In the genomic region with DNA sequence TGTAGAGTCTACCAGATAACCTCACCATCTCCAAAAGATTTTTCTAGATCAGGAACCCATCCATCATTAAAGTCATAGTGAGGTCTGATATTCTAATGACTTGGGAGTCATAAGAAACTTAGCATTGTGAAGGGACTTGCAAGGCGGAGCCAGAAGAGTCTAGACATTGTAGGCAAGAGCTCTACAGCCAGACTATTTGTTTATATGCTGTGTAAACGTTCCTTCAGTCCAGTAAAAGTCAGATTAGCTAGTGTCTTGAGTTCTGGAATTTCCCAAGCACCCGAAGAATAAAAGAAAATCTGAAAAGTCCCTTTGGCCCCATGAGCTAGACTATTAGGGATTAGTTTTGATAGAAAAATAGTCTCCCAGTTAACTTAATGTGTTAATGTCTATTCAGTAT, we compare ENCODE assay signal across 33 mouse cellular contexts. TPM values are rescaled to one million over a fixed set of nuclear protein-coding genes. Genes with fewer than 3 reads are reported as not detected.
"Had no signal": no experiment of that assay in that cellular context is flagged by ENCODE, and none has a peak within 500 bp of the region (broad histone marks: within the 10 kb centered on the region; RNA-seq: fewer than 3 reads in every experiment).

No protein-coding gene starts in this region.

- H3K4me2 ChIP-seq: limb, embryonic 12.5 days; limb, embryonic 13.5 days; limb, embryonic 15.5 days; liver, embryonic 11.5 days; liver, embryonic 13.5 days; liver, embryonic 15.5 days; lung, embryonic 14.5 days; lung, embryonic 15.5 days; midbrain, embryonic 11.5 days; midbrain, embryonic 12.5 days; midbrain, embryonic 13.5 days; midbrain, embryonic 15.5 days; neural tube, embryonic 12.5 days; neural tube, embryonic 13.5 days had no signal

- ATAC-seq: liver, postnatal 0 days; midbrain, embryonic 13.5 days; midbrain, embryonic 15.5 days; midbrain, embryonic 16.5 days had no signal

- DNase-seq: layer of hippocampus, postnatal 36 days; left cerebral cortex, postnatal 4 days; liver; liver, embryonic 13.5 days; liver, postnatal 0 days; lung, adult 18-20 months; lung, embryonic 14.5 days; lung, postnatal 4 days; midbrain, embryonic 14.5 days had no signal

- H3K36me3 ChIP-seq: limb, embryonic 10.5 days; limb, embryonic 12.5 days; limb, embryonic 13.5 days; limb, embryonic 15.5 days; liver, embryonic 13.5 days; liver, embryonic 15.5 days; lung, embryonic 15.5 days; midbrain, embryonic 10.5 days; midbrain, embryonic 12.5 days; midbrain, embryonic 13.5 days; midbrain, embryonic 15.5 days; neural tube, embryonic 12.5 days; neural tube, embryonic 13.5 days had no signal

- H3K4me3 ChIP-seq: left cerebral cortex, adult 2 months; limb, embryonic 10.5 days; limb, embryonic 12.5 days; limb, embryonic 13.5 days; limb, embryonic 15.5 days; liver, embryonic 13.5 days; liver, embryonic 15.5 days; lung, embryonic 15.5 days; megakaryocyte, embryonic 14.5 days; midbrain, embryonic 10.5 days; midbrain, embryonic 12.5 days; midbrain, embryonic 13.5 days; midbrain, embryonic 15.5 days; myocyte; neural tube, embryonic 12.5 days; neural tube, embryonic 13.5 days had no signal

- H3K27ac ChIP-seq: left cerebral cortex, adult 2 months; limb, embryonic 10.5 days; limb, embryonic 12.5 days; limb, embryonic 13.5 days; limb, embryonic 15.5 days; liver, embryonic 13.5 days; liver, embryonic 14.5 days; liver, embryonic 15.5 days; lung, embryonic 15.5 days; macrophage; midbrain, embryonic 10.5 days; midbrain, embryonic 12.5 days; midbrain, embryonic 13.5 days; midbrain, embryonic 15.5 days; neural tube, embryonic 12.5 days had no signal

- H3K9ac ChIP-seq: limb, embryonic 12.5 days; limb, embryonic 13.5 days; limb, embryonic 15.5 days; liver, embryonic 13.5 days; liver, embryonic 14.5 days; liver, embryonic 15.5 days; liver, postnatal 0 days; lung, embryonic 14.5 days; lung, embryonic 15.5 days; midbrain, embryonic 12.5 days; midbrain, embryonic 13.5 days; midbrain, embryonic 15.5 days; neural tube, embryonic 12.5 days; neural tube, embryonic 13.5 days had no signal

- H3K9me3 ChIP-seq: limb, embryonic 10.5 days; limb, embryonic 12.5 days; limb, embryonic 13.5 days; limb, embryonic 15.5 days; liver, embryonic 13.5 days; liver, embryonic 15.5 days; lung, embryonic 15.5 days; megakaryocyte, embryonic 14.5 days; midbrain, embryonic 10.5 days; midbrain, embryonic 12.5 days; midbrain, embryonic 13.5 days; midbrain, embryonic 15.5 days; neural tube, embryonic 12.5 days; neural tube, embryonic 13.5 days had no signal

- H3K27me3 ChIP-seq: limb, embryonic 12.5 days; limb, embryonic 15.5 days; liver, embryonic 13.5 days; liver, embryonic 15.5 days; lung, embryonic 15.5 days; midbrain, embryonic 12.5 days; midbrain, embryonic 13.5 days; midbrain, embryonic 15.5 days; neural tube, embryonic 12.5 days; neural tube, embryonic 13.5 days had no signal

- H3K4me1 ChIP-seq: limb, embryonic 12.5 days; liver, embryonic 13.5 days; liver, embryonic 15.5 days; midbrain, embryonic 12.5 days; midbrain, embryonic 13.5 days; midbrain, embryonic 15.5 days; neural tube, embryonic 12.5 days had no signal

RNA-seq across cellular contexts. Expression of gene Itgb6, which starts 38.3 kb away (rescaled TPM):
- total RNA-seq: left cerebral cortex, adult 18-20 months; left cerebral cortex, adult 2 months; left cerebral cortex, postnatal 4 days; megakaryocyte, adult 5-6 weeks; megakaryocyte-erythroid progenitor cell, adult 5-6 weeks; monocyte, adult 5-6 weeks had no signal
- polyA plus RNA-seq: macrophage; midbrain, embryonic 13.5 days; midbrain, embryonic 14.5 days; midbrain, embryonic 16.5 days had no signal
